Mouse (Mus musculus): ENCODE measurements around the gene Hoxd3. TPM values are rescaled to one million over a fixed set of nuclear protein-coding genes. Genes with fewer than 3 reads are reported as not detected.

The Hoxd3 gene
- polyA plus RNA-seq, 1 experiment from 2014 or later = 2.9 TPM

- peaks cover 52% of the 10 kb centered on the region for H3K27me3 ChIP-seq (ENCODE audit: control insufficient read depth, insufficient read depth, low read length)
- no peak overlapping the region for H3K27ac ChIP-seq (replicated peaks; ENCODE audit: low read depth, low read length)
- no peak overlapping the region for H3K9ac ChIP-seq (replicated peaks; ENCODE audit: low read length)
- ATAC-seq (replicated peaks; ENCODE audit: insufficient number of reproducible peaks, low FRiP score, low TSS enrichment, low read depth) = no peak
- 0% methylated on average over 1 of the region's 1 CpGs for WGBS
- H3K4me2 ChIP-seq (ENCODE audit: low read depth, low read length) = no peak overlapping the region
- no peak overlapping the region for H3K4me3 ChIP-seq (ENCODE audit: low read depth, low read length)
- H3K36me3 ChIP-seq (replicated peaks; ENCODE audit: control insufficient read depth, insufficient read depth, low read depth, low read length) = no peaks in the 10 kb centered on the region
- H3K9me3 ChIP-seq (replicated peaks; ENCODE audit: control insufficient read depth, low read length) = no peaks in the 10 kb centered on the region
- peaks cover 5% of the 10 kb centered on the region for H3K4me1 ChIP-seq (ENCODE audit: control insufficient read depth, insufficient read depth, low read length)
- DNase-seq (ENCODE audit: low spot score) = no peak
Observed at GRCm38 (mm10) chr2:74760146-74760545, 48.4 kb downstream of the Hoxd3 start.

GRCm38 (mm10) chr2:74761941-74762340, 50.2 kb downstream of the Hoxd3 start:
- Histone ChIP-seq H3K4me3 (ENCODE audit: low read depth, low read length) (no peak overlapping the region), H3K27me3 (ENCODE audit: control insufficient read depth, insufficient read depth, low read length) (peaks cover 53% of the 10 kb centered on the region), H3K27ac (replicated peaks; ENCODE audit: low read depth, low read length) (no peak overlapping the region), H3K4me2 (ENCODE audit: low read depth, low read length) (no peak overlapping the region), H3K9ac (replicated peaks; ENCODE audit: low read length) (no peak overlapping the region), H3K36me3 (replicated peaks; ENCODE audit: control insufficient read depth, insufficient read depth, low read depth, low read length) (no peaks in the 10 kb centered on the region), H3K9me3 (replicated peaks; ENCODE audit: control insufficient read depth, low read length) (no peaks in the 10 kb centered on the region), H3K4me1 (ENCODE audit: control insufficient read depth, insufficient read depth, low read length) (peaks cover 5% of the 10 kb centered on the region)
- DNase-seq (ENCODE audit: low spot score) = no peak
- no peak for ATAC-seq (replicated peaks; ENCODE audit: insufficient number of reproducible peaks, low FRiP score, low TSS enrichment, low read depth)
- WGBS = 4% methylated on average over 13 of the region's 13 CpGs

GRCm38 (mm10) chr2:74762522-74763244, 51.0 kb downstream of the Hoxd3 start, which contains the start of gene Hoxd1:
Gene Hoxd1, plus strand, starts transcription at chr2:74762980.
- H3K27me3 ChIP-seq (ENCODE audit: control insufficient read depth, insufficient read depth, low read length) = peaks cover 57% of the 10 kb centered on the region

DNA sequence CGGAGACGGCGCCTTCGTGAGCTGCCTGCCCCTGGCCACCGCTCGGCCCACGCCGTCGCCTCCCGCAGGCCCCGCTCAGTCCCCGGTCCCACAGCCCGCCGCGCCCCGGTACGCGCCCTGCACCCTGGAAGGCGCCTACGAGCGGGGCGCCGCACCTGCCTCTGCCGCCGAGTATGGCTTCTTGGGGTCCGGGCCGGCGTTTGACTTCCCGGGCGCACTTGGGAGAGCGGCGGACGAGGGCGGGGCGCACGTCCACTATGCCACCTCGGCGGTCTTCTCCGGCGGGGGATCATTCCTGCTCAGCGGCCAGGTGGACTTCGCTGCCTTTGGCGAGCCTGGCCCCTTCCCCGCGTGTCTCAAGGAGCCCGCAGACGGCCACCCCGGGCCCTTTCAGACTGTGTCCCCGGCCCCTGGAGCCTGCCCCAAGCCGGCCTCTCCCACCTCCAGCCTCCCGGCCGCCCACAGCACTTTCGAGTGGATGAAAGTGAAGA, 51.6 kb downstream of the Hoxd3 start:
- Histone ChIP-seq H3K36me3 (replicated peaks; ENCODE audit: control insufficient read depth, insufficient read depth, low read depth, low read length) (no peaks in the 10 kb centered on the region), H3K4me3 (ENCODE audit: low read depth, low read length) (peak overlapping the region; percentile 43), H3K27me3 (ENCODE audit: control insufficient read depth, insufficient read depth, low read length) (peaks cover 57% of the 10 kb centered on the region), H3K9me3 (replicated peaks; ENCODE audit: control insufficient read depth, low read length) (no peaks in the 10 kb centered on the region), H3K9ac (replicated peaks; ENCODE audit: low read length) (peak overlapping the region; percentile 25), H3K27ac (replicated peaks; ENCODE audit: low read depth, low read length) (no peak overlapping the region), H3K4me1 (ENCODE audit: control insufficient read depth, insufficient read depth, low read length) (peaks cover 5% of the 10 kb centered on the region), H3K4me2 (ENCODE audit: low read depth, low read length) (peak overlapping the region; percentile 88)
- under 1% methylated on average over 40 of the region's 53 CpGs for WGBS
- no peak for DNase-seq (ENCODE audit: low spot score)
- no peak for ATAC-seq (replicated peaks; ENCODE audit: insufficient number of reproducible peaks, low FRiP score, low TSS enrichment, low read depth)

More at GRCm38 (mm10) chr2:74762522-74763244, 51.0 kb downstream of the Hoxd3 start, which contains the start of gene Hoxd1:
- whole genome bisulfite sequencing = 1% methylated on average over 58 of the region's 61 CpGs
- Histone ChIP-seq H3K9me3 (replicated peaks; ENCODE audit: control insufficient read depth, low read length) (no peaks in the 10 kb centered on the region), H3K4me1 (ENCODE audit: control insufficient read depth, insufficient read depth, low read length) (peaks cover 5% of the 10 kb centered on the region), H3K9ac (replicated peaks; ENCODE audit: low read length) (peak within 1 kb of the TSS; percentile 25), H3K4me2 (ENCODE audit: low read depth, low read length) (peak within 1 kb of the TSS; percentile 88), H3K4me3 (ENCODE audit: low read depth, low read length) (peak within 1 kb of the TSS; percentile 43), H3K36me3 (replicated peaks; ENCODE audit: control insufficient read depth, insufficient read depth, low read depth, low read length) (no peaks in the 10 kb centered on the region), H3K27ac (replicated peaks; ENCODE audit: low read depth, low read length) (no peak within 1 kb of the TSS)
- DNase-seq (ENCODE audit: low spot score) (peak; percentile 72), ATAC-seq (replicated peaks; ENCODE audit: insufficient number of reproducible peaks, low FRiP score, low TSS enrichment, low read depth) (peak; percentile 48; the same call in 1 of the 2 replicates)

GRCm38 (mm10) chr2:74763976-74764375, 52.2 kb downstream of the Hoxd3 start:
- Histone ChIP-seq H3K27me3 (ENCODE audit: control insufficient read depth, insufficient read depth, low read length) (peaks cover 53% of the 10 kb centered on the region), H3K4me3 (ENCODE audit: low read depth, low read length) (no peak overlapping the region), H3K9me3 (replicated peaks; ENCODE audit: control insufficient read depth, low read length) (no peaks in the 10 kb centered on the region), H3K4me1 (ENCODE audit: control insufficient read depth, insufficient read depth, low read length) (peaks cover 5% of the 10 kb centered on the region), H3K36me3 (replicated peaks; ENCODE audit: control insufficient read depth, insufficient read depth, low read depth, low read length) (no peaks in the 10 kb centered on the region), H3K4me2 (ENCODE audit: low read depth, low read length) (no peak overlapping the region), H3K9ac (replicated peaks; ENCODE audit: low read length) (no peak overlapping the region), H3K27ac (replicated peaks; ENCODE audit: low read depth, low read length) (no peak overlapping the region)
- DNase-seq (ENCODE audit: low spot score) = no peak
- 47% methylated on average over 10 of the region's 10 CpGs for WGBS
- no peak for ATAC-seq (replicated peaks; ENCODE audit: insufficient number of reproducible peaks, low FRiP score, low TSS enrichment, low read depth)

DNA sequence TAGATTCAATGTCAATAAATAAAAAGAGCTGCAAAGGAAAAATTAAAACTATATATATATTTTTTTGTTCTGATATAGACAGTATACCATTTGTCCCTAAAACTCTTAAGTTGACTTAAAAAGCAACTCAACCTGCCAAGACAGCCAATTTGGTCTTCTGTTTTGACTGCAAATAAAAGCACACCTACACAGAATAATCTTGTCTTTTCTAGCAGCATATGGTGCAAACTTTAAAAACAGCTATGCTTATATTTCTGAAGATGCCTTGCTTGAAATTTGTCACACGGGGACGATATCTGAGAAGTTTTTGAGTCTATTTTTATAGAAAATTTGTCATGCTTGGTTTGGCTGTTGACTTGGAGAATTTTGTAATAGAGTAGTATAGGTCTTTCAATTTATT, 62.6 kb downstream of the Hoxd3 start:
- no peak overlapping the region for H3K4me2 ChIP-seq (ENCODE audit: low read depth, low read length)
- H3K36me3 ChIP-seq (replicated peaks; ENCODE audit: control insufficient read depth, insufficient read depth, low read depth, low read length) = no peaks in the 10 kb centered on the region
- no peak for DNase-seq (ENCODE audit: low spot score)
- H3K4me3 ChIP-seq (ENCODE audit: low read depth, low read length) = no peak overlapping the region
- ATAC-seq (replicated peaks; ENCODE audit: insufficient number of reproducible peaks, low FRiP score, low TSS enrichment, low read depth) = no peak
- no peaks in the 10 kb centered on the region; the same call in 1 of the 2 replicates for H3K27me3 ChIP-seq (ENCODE audit: control insufficient read depth, insufficient read depth, low read length)
- H3K27ac ChIP-seq (replicated peaks; ENCODE audit: low read depth, low read length) = no peak overlapping the region
- no peak overlapping the region for H3K9ac ChIP-seq (replicated peaks; ENCODE audit: low read length)
- H3K9me3 ChIP-seq (replicated peaks; ENCODE audit: control insufficient read depth, low read length) = no peaks in the 10 kb centered on the region
- WGBS = 86% methylated on average over 2 of the region's 2 CpGs
- no peaks in the 10 kb centered on the region for H3K4me1 ChIP-seq (ENCODE audit: control insufficient read depth, insufficient read depth, low read length)

GRCm38 (mm10) chr2:74777536-74778275, 66.0 kb downstream of the Hoxd3 start:
- no peak overlapping the region for H3K9ac ChIP-seq (replicated peaks; ENCODE audit: low read length)
- WGBS = 67% methylated on average over 13 of the region's 13 CpGs
- H3K4me2 ChIP-seq (ENCODE audit: low read depth, low read length) = no peak overlapping the region
- no peaks in the 10 kb centered on the region for H3K4me1 ChIP-seq (ENCODE audit: control insufficient read depth, insufficient read depth, low read length)
- no peak for ATAC-seq (replicated peaks; ENCODE audit: insufficient number of reproducible peaks, low FRiP score, low TSS enrichment, low read depth)
- DNase-seq (ENCODE audit: low spot score) = no peak
- H3K27me3 ChIP-seq (ENCODE audit: control insufficient read depth, insufficient read depth, low read length) = no peaks in the 10 kb centered on the region
- no peaks in the 10 kb centered on the region for H3K36me3 ChIP-seq (replicated peaks; ENCODE audit: control insufficient read depth, insufficient read depth, low read depth, low read length)
- no peaks in the 10 kb centered on the region for H3K9me3 ChIP-seq (replicated peaks; ENCODE audit: control insufficient read depth, low read length)
- H3K27ac ChIP-seq (replicated peaks; ENCODE audit: low read depth, low read length) = no peak overlapping the region
- H3K4me3 ChIP-seq (ENCODE audit: low read depth, low read length) = no peak overlapping the region

DNA sequence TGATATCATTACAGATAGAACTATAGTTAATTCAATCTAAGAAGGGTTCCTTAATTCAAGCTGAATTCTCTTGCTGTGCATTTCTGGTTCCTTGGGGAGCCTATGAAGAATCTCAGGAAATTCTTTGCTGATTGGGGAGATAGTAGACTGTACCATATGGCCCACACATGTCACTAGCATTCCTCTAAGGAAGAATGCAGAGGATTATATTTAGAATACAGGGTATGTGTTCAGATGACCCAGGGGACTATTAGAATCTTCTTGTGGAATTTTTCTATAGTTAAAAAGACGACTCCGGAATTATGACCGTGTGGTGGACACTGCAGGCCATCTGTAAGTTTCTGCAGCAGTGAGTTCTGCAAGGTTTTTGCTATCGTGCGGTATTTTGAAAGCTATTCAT, 69.7 kb downstream of the Hoxd3 start:
- Histone ChIP-seq H3K4me2 (ENCODE audit: low read depth, low read length) (no peak overlapping the region), H3K36me3 (replicated peaks; ENCODE audit: control insufficient read depth, insufficient read depth, low read depth, low read length) (no peaks in the 10 kb centered on the region), H3K4me3 (ENCODE audit: low read depth, low read length) (no peak overlapping the region), H3K9me3 (replicated peaks; ENCODE audit: control insufficient read depth, low read length) (no peaks in the 10 kb centered on the region), H3K27ac (replicated peaks; ENCODE audit: low read depth, low read length) (no peak overlapping the region), H3K9ac (replicated peaks; ENCODE audit: low read length) (no peak overlapping the region), H3K4me1 (ENCODE audit: control insufficient read depth, insufficient read depth, low read length) (no peaks in the 10 kb centered on the region), H3K27me3 (ENCODE audit: control insufficient read depth, insufficient read depth, low read length) (no peaks in the 10 kb centered on the region)
- ATAC-seq (replicated peaks; ENCODE audit: insufficient number of reproducible peaks, low FRiP score, low TSS enrichment, low read depth) (no peak), DNase-seq (ENCODE audit: low spot score) (peak; percentile 9)
- 74% methylated on average over 5 of the region's 5 CpGs for whole genome bisulfite sequencing
